Mouse (Mus musculus): ENCODE data around the gene Ssh2. TPM values are rescaled to one million over a fixed set of nuclear protein-coding genes. Genes with fewer than 3 reads are reported as not detected.
A peak's percentile ranks its signal among the peaks of the same experiment; 100 is the strongest.

Ssh2 gene
- total RNA-seq, 4 experiments from 2014 or later, result 37.3 to 44.4 (median 42.8) TPM

GRCm38 (mm10) chr11:77506941-77507340, 290.9 kb downstream of the Ssh2 start:
- no peak for DNase-seq (ENCODE audit: low spot score in 2 of 2)

DNA sequence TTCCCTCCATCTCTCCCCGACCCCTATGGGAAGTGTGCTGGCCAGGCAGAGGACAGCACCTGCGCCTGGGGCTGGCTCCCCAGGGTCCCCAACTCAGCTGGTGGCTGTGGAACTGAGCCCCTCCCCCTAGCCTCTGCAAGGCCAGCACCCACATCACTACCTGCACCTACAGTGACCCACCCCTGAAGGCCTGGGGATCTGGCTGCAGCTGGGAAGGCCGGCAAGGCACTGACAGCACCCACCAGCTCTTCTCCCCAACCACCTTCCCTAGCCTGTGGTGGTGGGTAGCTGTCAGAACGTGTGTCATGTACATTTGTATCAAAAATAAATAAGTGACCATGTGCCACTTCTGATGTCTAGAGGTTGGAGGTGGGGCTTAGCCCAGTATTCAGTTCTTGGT, 291.3 kb downstream of the Ssh2 start:
- DNase-seq (ENCODE audit: low spot score in 2 of 2), result no peak

GRCm38 (mm10) chr11:77508068-77509021, 292.3 kb downstream of the Ssh2 start:
- DNase-seq (ENCODE audit: low spot score in 2 of 2), result peak; percentile 74 to 81

Other genes with a start within 250 kb of the Ssh2 start
- under 1 TPM; 0.15 to 0.44 (median 0.20) TPM for gene Slc6a4, start 217.7 kb upstream of the Ssh2 start, total RNA-seq (2022)
- gene Nsrp1, start 137.9 kb upstream of the Ssh2 start, total RNA-seq (2022), result 10 to 100 TPM; 11.8 to 15.0 (median 12.1) TPM
- gene Efcab5, start 27.3 kb upstream of the Ssh2 start, total RNA-seq (2022), result under 1 TPM; 0.15 to 0.27 (median 0.20) TPM
- gene Coro6, start 246.1 kb downstream of the Ssh2 start, total RNA-seq (2022), result 100 to 1,000 TPM; 159 to 184 (median 168) TPM